Mouse (Mus musculus) kidney, adult 2 months (tissue): ENCODE data around the gene Dpagt1. TPM values are rescaled to one million over a fixed set of nuclear protein-coding genes. Genes with fewer than 3 reads are reported as not detected.

Experiments
- DNase-seq: peaks from one replicate; pipeline ENCODE4 v3.0.0; 2021
- H3K27ac ChIP-seq: fragments of 200-500 bp; 2 replicates; pipeline ENCODE4 v1.5.1; 2012; ENCODE audit warnings: low read depth, low read length, control low read depth, inconsistent platforms; ENCODE audit not compliant: insufficient read depth
- H3K27me3 ChIP-seq: fragments of 200-500 bp; replicated peaks from 2 replicates; pipeline ENCODE4 v1.6.1; 2012; ENCODE audit warnings: mild to moderate bottlenecking, moderate library complexity, low read length, inconsistent platforms; ENCODE audit not compliant: control insufficient read depth, insufficient read depth
- H3K36me3 ChIP-seq: fragments of 200-500 bp; 2 replicates; pipeline ENCODE4 v1.6.1; 2012; ENCODE audit warnings: mild to moderate bottlenecking, moderate library complexity, low read length, inconsistent platforms; ENCODE audit not compliant: control insufficient read depth, insufficient read depth
- H3K4me1 ChIP-seq: fragments of 200-500 bp; 2 replicates; pipeline ENCODE4 v1.6.1; 2011; ENCODE audit warnings: low read length; ENCODE audit not compliant: control insufficient read depth, insufficient read depth
- H3K4me3 ChIP-seq: fragments of 200-500 bp; 2 replicates; pipeline ENCODE4 v1.5.1; 2011; ENCODE audit warnings: mild to moderate bottlenecking, low read depth, low read length, control low read depth; ENCODE audit not compliant: insufficient read depth
- CTCF ChIP-seq: fragments of 200-500 bp; conservative IDR thresholded peaks from 2 replicates; pipeline ENCODE4 v1.5.1; 2011; ENCODE audit warnings: low read depth, mild to moderate bottlenecking, control low read depth, low read length, moderate library complexity, mixed read lengths; ENCODE audit not compliant: insufficient read depth, insufficient read length
- POLR2A ChIP-seq: fragments of 200-500 bp; IDR thresholded peaks from one replicate; pipeline ENCODE4 v1.6.1; 2011; ENCODE audit warnings: low read depth, low read length, control low read depth
- WGBS: fragments of 180-500 bp; shearing (Covaris S2); methylation state at CpG from one replicate; pipeline ENCODE4 v1.1.7; 2018; 5-methylcytosine and 5-hydroxymethylcytosine counted together
- polyA plus RNA-seq: library from polyadenylated mRNA; depleted of rRNA; stranded (reverse); fragments of >200 nt; gene quantifications from 2 replicates; pipeline ENCODE4 v1.2.3, GENCODE M21; 2012; rRNA removed

Gene Dpagt1
- polyA plus RNA-seq, 1 experiment = 41.9 TPM

GRCm38 (mm10) chr9:44378153-44378730 is 52.4 kb downstream of the Dpagt1 start:
- H3K27ac ChIP-seq = no peak overlapping the region
- H3K27me3 ChIP-seq = no peaks in the 10 kb centered on the region
- TF ChIP-seq CTCF (no peak), POLR2A (no peak)
- no peaks in the 10 kb centered on the region for H3K36me3 ChIP-seq
- DNase-seq = no peak
- H3K4me1 ChIP-seq = peaks cover 14% of the 10 kb centered on the region; the same call in 1 of the 2 replicates
- WGBS = 81% methylated on average over 5 of the region's 5 CpGs
- peak overlapping the region; percentile 85; the same call in 1 of the 2 replicates for H3K4me3 ChIP-seq

GRCm38 (mm10) chr9:44379054-44379834 is 53.4 kb downstream of the Dpagt1 start, which contains the start of gene Hyou1:
Gene Hyou1 (plus strand): TSS chr9:44379490.
- TF ChIP-seq POLR2A = peak; percentile 67
- 0 out of 2 replicates have a peak, but pooled peaks have one; percentile 8 for TF ChIP-seq CTCF
- Histone ChIP-seq H3K4me3 (peak within 1 kb of the TSS; percentile 86), H3K27me3 (no peaks in the 10 kb centered on the region), H3K27ac (peak within 1 kb of the TSS; percentile 89), H3K36me3 (no peaks in the 10 kb centered on the region), H3K4me1 (peaks cover 9% of the 10 kb centered on the region; the same call in 1 of the 2 replicates)
- WGBS = under 1% methylated on average over 83 of the region's 83 CpGs
- peak; percentile 100 for DNase-seq

GRCm38 (mm10) chr9:44379862-44380261 is 54.0 kb downstream of the Dpagt1 start:
- Histone ChIP-seq H3K27me3 (no peaks in the 10 kb centered on the region), H3K27ac (peak overlapping the region; percentile 49), H3K4me3 (peak overlapping the region; percentile 86), H3K4me1 (peaks cover 9% of the 10 kb centered on the region; the same call in 1 of the 2 replicates), H3K36me3 (peaks cover under 1% of the 10 kb centered on the region; the same call in 1 of the 2 replicates)
- TF ChIP-seq CTCF (no peak), POLR2A (no peak)
- 2% methylated on average over 15 of the region's 15 CpGs for WGBS
- no peak for DNase-seq

Other genes with a start within 250 kb of the Dpagt1 start
- gene Mfrp, start 224.3 kb upstream of the Dpagt1 start, polyA plus RNA-seq = 4.4 and 5.4 TPM in 2 replicates
- gene C1qtnf5, start 218.8 kb upstream of the Dpagt1 start, polyA plus RNA-seq = 16.8 and 19.6 TPM in 2 replicates
- gene Gm49380, start 212.5 kb upstream of the Dpagt1 start, polyA plus RNA-seq = not detected in 2 replicates
- 28.8 and 30.9 TPM in 2 replicates for gene Rnf26, start 212.5 kb upstream of the Dpagt1 start, polyA plus RNA-seq
- gene Mcam, start 191.6 kb upstream of the Dpagt1 start, polyA plus RNA-seq = 27.9 and 32.8 TPM in 2 replicates
- gene Cbl, start 92.0 kb upstream of the Dpagt1 start, polyA plus RNA-seq = 6.6 and 8.1 TPM in 2 replicates
- gene Ccdc153, start 85.3 kb upstream of the Dpagt1 start, polyA plus RNA-seq = not detected in 2 replicates
- gene Pdzd3, start 74.5 kb upstream of the Dpagt1 start, polyA plus RNA-seq = 58.0 and 62.5 TPM in 2 replicates
- 15.2 and 17.4 TPM in 2 replicates for gene Nlrx1, start 57.4 kb upstream of the Dpagt1 start, polyA plus RNA-seq
- 0.45 and 1.2 TPM in 2 replicates for gene Abcg4, start 37.4 kb upstream of the Dpagt1 start, polyA plus RNA-seq
- 14.4 and 17.8 TPM in 2 replicates for gene Hinfp, start 20.3 kb upstream of the Dpagt1 start, polyA plus RNA-seq
- 164 and 194 TPM in 2 replicates for gene C2cd2l, start 5.7 kb upstream of the Dpagt1 start, polyA plus RNA-seq
- 23.6 and 31.5 TPM in 2 replicates for gene H2afx, start 8.7 kb downstream of the Dpagt1 start, polyA plus RNA-seq
- gene Hmbs, start 18.2 kb downstream of the Dpagt1 start, polyA plus RNA-seq = 47.4 and 49.3 TPM in 2 replicates
- 31.2 and 34.1 TPM in 2 replicates for gene Vps11, start 35.7 kb downstream of the Dpagt1 start, polyA plus RNA-seq
- 42.3 and 45.0 TPM in 2 replicates for gene Hyou1, start 53.5 kb downstream of the Dpagt1 start, polyA plus RNA-seq
- gene Slc37a4, start 70.8 kb downstream of the Dpagt1 start, polyA plus RNA-seq = 295 and 303 TPM in 2 replicates
- 192 and 299 TPM in 2 replicates for gene Rps25, start 81.1 kb downstream of the Dpagt1 start, polyA plus RNA-seq
- 50.1 and 55.9 TPM in 2 replicates for gene Trappc4, start 81.6 kb downstream of the Dpagt1 start, polyA plus RNA-seq
- 22.2 and 26.7 TPM in 2 replicates for gene Ccdc84, start 92.5 kb downstream of the Dpagt1 start, polyA plus RNA-seq
- not detected in 2 replicates for gene Foxr1, start 115.1 kb downstream of the Dpagt1 start, polyA plus RNA-seq
- gene Upk2, start 129.0 kb downstream of the Dpagt1 start, polyA plus RNA-seq = 9.0 and 11.6 TPM in 2 replicates
- 23.1 and 25.1 TPM in 2 replicates for gene Bcl9l, start 156.8 kb downstream of the Dpagt1 start, polyA plus RNA-seq
- 0.20 and 4.0 TPM in 2 replicates for gene Cxcr5, start 235.9 kb downstream of the Dpagt1 start, polyA plus RNA-seq